Mouse (Mus musculus) frontal cortex, postnatal 36 days (tissue): ENCODE data around the gene Cdkl5.

Source experiments
- DNase-seq, 2 experiments: peaks; one replicate each; pipeline ENCODE4 v3.0.0; 2022; ENCODE audit warnings: low spot score in 2 of 2

Gene Cdkl5

GRCm38 (mm10) chrX:160735650-160736049 is 258.9 kb downstream of the Cdkl5 start, which contains the start of gene Ppef1:
TSS of gene Ppef1 (minus strand) at chrX:160735765.
- DNase-seq, result no peak
